Mouse (Mus musculus): Measurements from ENCODE around the gene Slc9a1.

DNA sequence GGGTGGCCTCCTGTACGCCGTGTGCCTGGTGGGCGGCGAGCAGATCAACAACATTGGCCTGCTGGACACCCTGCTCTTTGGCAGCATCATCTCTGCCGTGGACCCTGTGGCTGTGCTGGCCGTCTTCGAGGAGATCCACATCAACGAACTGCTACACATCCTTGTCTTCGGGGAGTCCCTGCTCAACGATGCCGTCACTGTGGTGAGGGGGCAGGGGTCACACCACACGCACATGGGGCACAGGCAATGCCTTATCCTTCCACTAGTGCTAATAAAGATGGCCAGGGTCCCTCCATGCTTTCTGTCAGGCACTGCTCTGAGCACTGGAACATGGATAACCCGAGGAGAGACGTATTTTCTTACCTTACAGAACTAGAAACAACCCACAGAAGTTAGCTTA lies 42.6 kb downstream of the Slc9a1 start:
- TF ChIP-seq POLR2A (IDR thresholded peaks at IDR 0.05; ENCODE audit: control insufficient read depth, low read depth, low read length) (0 out of 2 replicates have a peak, but pooled peaks have one; percentile 9), CTCF (IDR thresholded peaks at IDR 0.05; ENCODE audit: control insufficient read depth, insufficient read depth, insufficient replicate concordance, low read depth, low read length) (peak; percentile 3; the same call in 1 of the 2 replicates)

Data from testis, adult 2 months (tissue).